Mouse (Mus musculus): ENCODE measurements around the gene Cldn4.

DNA sequence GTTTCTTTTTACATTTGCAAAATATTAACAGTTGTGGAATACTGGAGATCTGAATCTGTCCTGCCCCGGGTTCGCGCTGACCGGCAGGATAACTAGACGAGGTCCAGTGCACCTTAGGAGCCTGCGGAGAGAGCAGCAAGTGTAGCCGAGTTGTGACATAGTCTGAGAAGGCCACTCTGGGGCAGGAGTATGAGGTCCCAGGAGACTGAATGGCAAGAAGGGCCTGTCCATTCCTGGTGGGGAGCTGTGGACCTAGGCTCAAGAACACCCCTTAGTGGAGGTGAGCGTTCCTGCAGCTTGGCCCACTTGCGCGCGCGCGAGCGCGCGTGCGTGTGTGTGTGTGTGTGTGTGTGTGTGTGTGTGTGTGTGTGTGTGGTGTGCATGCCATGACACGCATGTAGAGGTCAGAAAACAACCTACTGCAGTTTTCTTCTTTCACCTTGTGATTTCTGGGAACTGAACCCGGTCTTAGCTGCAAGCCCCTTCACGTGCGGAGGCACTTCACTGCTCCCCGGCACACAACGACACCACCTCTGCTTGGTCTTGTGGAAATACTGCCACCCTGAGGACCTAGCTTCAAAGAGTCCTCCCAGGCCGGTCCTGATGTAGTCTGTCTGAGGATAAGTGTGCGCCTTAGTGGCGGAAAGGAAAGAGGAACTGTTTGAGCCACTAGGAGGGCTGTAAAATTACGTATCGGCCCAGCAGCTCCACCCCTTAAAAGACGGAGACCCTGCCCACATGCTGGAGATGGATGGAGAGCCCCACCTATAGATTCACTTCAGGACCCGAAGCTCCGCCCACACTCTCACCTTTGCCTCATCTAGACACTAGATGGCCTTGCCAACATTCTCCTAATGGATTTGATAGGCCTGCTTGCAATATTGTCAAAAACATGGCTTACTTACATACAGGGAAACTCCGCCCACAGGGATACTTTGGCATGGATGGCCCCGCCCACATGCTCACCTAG is 19.4 kb upstream of the Cldn4 start:
- TF ChIP-seq POLR2A (IDR thresholded peaks at IDR 0.05; ENCODE audit: control insufficient read depth, low read depth, low read length) (no peak), CTCF (IDR thresholded peaks at IDR 0.05; ENCODE audit: control insufficient read depth, insufficient read depth, insufficient replicate concordance, low read depth, low read length) (peak; percentile 34; the same call in 1 of the 2 replicates)
